Mouse (Mus musculus) neutrophil, adult 5-6 weeks (primary cell): ENCODE measurements around the gene Gm11983. TPM values are rescaled to one million over a fixed set of nuclear protein-coding genes. Genes with fewer than 3 reads are reported as not detected.
"Not testable (repeated sequence)": the region's sequence is repeated elsewhere in the genome, so short reads cannot be mapped to it uniquely, and the experiment has no call there.

Source experiments
- ATAC-seq: fragments of 151-379, 151-347 bp; 2 replicates; pipeline ENCODE4 v1.8.0; 2017; ENCODE audit warnings: mild to moderate bottlenecking, moderate TSS enrichment; ENCODE audit not compliant: insufficient number of reproducible peaks, poor library complexity, low FRiP score, severe bottlenecking; ENCODE audit errors: extremely low read depth
- total RNA-seq: library from RNA; stranded (forward); fragments of 200-1000 nt; gene quantifications from 2 replicates; pipeline ENCODE4 v1.2.3, GENCODE M21; 2017

The Gm11983 gene
- total RNA-seq, 1 experiment from 2014 or later, result not detected

DNA sequence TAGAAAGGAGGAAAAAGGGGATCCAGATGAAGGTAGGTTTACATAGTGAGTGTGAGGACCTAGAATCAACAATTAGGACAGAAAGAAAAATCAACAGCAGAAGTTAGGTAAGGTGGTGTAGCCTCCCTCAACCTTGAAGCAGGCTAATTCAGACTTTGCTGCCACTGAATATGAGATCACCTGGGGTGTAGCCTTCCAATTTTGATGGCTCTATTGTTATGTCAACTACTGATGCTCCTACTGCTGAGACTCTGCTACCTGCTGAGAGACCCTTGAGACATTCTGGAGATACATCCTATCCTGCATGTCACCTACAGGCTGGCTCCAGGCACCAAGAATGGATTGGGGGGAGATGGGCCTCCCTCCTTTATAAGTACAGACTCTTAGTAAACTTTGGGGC is 34.6 kb downstream of the Gm11983 start:
- ATAC-seq, result not testable (repeated sequence)

DNA sequence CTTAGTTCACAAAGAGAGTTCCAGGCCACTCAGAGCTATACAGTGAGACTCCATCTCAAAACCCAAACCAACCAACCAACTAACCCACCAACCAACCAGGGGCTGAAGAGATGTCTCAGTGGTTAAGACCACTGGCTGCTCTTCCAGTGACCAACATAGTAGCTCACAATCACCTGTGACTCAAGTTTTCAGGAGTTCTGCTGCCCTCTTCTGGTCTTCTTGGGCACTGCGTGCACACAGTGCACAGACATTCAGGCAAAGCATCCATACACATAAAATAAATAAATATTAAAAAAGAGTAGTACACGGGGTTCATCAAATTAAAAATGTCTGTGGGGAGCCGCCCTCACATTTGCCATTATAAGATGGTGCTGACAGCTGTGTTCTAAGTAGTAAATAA is 46.8 kb downstream of the Gm11983 start:
- ATAC-seq, result no peak

Other genes starting within 250 kb of the Gm11983 start
- 0.12 TPM in 2 replicates for gene Nacad, start 231.6 kb downstream of the Gm11983 start, total RNA-seq
- 22.5 and 27.6 TPM in 2 replicates for gene Tbrg4, start 211.6 kb downstream of the Gm11983 start, total RNA-seq
- gene Wap, start 199.0 kb downstream of the Gm11983 start, total RNA-seq, result not detected in 2 replicates
- gene Ramp3, start 179.1 kb downstream of the Gm11983 start, total RNA-seq, result 0.37 TPM in 1 of 2 replicates, not detected in the other
- gene Adcy1, start 225.8 kb upstream of the Gm11983 start, total RNA-seq, result not detected in 2 replicates